Mouse (Mus musculus) left cerebral cortex, adult 11 months (tissue): Measurements from ENCODE around the gene Cmah.

Experiments used
- DNase-seq: peaks from one replicate; pipeline ENCODE4 v3.0.0; 2022; ENCODE audit warnings: low spot score

Gene Cmah

DNA sequence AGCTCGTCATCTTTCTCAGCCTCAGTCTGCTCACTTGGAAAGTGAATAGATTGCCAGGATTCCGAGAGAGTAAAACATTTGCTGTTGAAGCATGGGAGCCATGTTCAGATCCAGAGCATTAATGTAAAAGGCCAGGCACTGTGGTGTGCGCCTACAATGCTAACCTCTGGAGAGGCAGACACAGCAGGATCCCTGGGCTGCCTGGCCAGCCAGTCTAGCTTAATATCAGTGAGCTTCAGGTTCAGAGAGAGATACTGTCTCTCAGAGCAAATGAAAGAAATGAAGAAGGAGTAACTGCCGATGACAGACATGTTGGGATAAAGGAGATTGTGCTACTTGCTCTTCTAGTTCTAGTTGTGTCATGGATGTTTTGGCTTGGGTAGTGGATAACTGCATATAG lies 91.6 kb downstream of the Cmah start:
- DNase-seq: no peak

DNA sequence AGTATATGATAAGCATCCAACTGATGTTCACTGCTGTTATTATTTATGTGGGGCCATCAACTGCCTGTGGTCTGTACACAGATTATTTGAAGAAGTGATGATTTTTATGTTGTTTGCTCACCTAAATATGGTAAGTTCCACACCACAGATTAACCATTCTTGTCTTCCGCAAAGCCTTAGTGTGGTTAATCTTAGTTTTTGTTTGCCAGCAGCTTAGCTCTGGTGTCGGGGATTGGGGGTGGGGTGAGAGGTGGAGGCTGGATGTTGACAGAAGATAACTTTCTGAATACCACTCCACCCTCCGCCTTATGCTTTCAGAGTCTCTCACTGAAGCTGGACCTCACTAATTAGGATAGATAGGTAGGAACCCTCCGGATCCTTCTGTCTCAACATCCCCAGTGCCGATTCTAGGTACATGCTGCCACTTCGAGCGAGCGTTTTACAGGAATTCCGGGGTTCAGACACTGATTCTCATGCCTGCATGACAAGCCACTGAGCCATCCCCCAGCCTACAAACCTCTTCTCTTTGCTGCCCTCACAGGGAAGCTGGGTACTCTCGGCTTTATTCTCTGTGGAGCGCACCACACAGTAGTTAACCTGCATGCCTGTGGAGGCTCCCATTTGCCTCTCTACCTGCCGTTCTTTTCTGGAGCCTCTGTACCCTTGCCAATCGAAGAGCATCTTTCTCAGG lies 92.5 kb downstream of the Cmah start:
- DNase-seq: no peak

DNA sequence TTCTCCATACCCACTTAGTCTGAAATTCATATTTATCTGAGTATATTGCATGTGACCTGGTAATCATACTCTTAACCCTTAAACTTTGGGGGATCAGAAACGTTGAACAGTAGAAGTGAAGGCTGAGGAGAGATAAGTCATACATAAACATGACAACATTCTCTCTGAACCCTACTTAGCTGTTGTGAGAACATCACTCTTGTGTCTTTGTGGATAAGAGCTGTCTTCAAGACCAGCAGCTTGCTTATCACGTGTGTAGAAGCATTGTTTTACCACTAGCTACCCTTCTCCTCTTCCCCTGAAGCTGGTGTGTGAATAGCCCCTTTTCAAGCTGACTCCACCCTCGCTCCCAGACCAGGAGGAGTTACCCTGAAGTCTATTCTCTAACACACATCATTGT lies 94.8 kb downstream of the Cmah start:
- DNase-seq: no peak

DNA sequence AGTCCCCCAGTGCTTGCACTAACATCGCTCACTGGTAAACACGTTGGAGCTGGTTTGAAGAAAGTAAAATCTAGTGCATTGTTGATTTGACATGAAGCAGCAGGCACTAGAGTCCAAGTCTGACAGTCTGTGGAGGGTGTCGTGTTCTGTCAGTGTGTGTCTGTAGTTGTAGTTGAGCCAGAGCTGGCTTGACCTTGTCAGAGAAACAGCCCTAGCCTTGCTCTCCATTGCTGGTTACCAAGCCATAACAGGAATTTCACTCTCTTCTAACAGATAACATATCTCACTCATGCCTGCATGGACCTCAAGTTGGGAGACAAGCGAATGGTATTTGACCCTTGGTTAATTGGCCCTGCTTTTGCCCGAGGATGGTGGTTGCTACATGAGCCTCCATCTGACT lies 103.0 kb downstream of the Cmah start:
- no peak for DNase-seq

DNA sequence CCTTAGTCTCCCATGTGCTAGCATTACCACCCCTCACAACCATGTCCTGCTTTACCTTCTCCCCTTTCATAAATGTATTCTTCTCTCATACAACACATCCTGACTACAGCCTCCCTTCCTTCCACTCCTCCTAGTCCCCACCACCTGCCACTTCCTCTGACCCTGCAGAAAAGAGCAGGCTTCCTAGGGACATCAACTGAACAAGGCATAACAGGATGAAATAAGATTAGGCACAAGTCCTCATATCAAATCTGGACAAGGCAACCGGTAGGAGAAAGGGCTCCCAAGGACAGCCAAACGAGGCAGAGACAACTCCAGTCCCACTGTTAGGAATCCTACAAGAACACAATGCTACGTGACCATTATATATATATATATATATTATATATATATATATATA lies 104.4 kb downstream of the Cmah start:
- DNase-seq: no peak

DNA sequence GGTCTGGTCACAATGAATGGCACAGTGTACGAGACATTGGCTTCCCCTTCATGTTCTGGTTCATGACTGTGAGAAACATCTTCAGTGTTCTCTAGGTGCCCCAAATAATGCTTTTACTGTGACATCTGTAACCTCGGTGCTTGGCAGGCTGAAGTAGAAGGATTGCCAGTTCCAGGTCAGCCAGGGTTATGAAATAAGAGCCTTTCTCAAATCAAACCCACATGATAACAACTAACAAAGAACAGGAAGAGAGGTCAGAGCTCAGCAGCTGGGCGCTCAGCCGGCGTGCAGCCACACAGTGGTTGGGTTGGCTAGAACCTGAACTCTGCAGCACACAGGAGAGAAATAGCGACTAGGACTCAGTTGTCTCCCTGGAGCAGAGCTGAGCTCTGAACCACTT lies 115.1 kb downstream of the Cmah start:
- no peak for DNase-seq

DNA sequence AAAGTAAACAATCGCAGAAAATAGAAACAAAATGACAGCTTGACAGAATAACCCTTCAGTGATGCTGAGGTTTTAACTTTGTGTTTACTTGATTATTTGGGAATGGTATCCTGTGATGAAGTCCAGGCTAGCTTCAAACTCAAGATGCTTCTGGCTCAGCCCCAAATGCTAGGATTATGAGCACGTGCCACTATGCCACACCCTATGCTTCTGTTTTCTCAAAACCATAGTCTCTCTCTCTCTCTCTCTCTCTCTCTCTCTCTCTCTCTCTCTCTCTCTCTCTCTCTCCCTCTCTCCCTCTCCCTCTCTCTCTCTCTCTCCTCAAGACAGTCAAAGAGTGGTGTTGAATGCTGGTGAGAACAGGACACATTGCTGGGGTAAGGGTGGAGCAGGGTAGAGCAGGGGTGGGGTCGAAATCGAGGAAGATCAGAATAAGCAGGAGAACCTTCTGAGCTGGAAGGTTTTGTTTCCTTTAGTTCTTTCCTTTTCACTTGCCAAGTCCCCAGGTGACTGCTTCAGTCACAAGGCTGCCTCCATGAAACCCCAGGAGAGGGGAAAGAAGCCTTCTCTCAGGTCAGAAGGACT lies 116.7 kb downstream of the Cmah start:
- DNase-seq: no peak

DNA sequence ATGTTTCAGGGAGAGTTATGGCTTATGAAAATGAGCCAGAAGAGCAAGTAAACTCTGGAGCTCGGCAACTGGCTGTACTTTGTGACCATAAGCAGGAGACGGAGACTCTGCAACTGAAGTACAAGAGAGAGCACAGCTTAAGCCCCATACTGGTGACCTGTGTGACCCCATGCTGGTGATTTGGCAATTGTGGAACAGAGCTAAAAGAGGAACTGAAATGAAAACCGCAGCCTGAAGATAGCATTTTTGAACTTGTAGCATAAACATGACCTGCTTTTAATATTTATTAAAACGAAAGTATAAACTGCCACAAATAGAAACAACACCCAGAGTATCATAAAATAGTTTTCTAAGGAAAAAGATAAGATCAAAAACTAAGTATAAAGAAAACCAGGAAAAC lies 117.5 kb downstream of the Cmah start:
- DNase-seq: no peak

DNA sequence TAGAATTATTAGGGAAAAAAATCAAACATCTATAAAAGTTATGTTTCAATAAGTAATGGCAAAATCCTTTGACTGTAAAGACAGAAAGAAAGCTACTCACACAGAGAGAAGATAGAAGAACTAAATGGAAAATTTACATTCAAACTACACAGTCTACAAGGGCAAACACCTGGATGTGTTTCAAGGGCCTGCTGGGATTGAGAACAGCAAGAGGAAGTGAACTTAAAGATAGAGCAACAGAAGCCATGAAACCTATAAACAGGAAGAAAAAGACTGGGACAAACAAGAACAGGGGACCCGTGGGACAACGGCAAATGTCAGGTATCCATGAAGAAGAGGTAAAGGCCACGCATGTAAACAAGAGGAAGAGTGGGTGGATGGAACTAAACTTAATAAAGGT lies 118.0 kb downstream of the Cmah start:
- no peak for DNase-seq

DNA sequence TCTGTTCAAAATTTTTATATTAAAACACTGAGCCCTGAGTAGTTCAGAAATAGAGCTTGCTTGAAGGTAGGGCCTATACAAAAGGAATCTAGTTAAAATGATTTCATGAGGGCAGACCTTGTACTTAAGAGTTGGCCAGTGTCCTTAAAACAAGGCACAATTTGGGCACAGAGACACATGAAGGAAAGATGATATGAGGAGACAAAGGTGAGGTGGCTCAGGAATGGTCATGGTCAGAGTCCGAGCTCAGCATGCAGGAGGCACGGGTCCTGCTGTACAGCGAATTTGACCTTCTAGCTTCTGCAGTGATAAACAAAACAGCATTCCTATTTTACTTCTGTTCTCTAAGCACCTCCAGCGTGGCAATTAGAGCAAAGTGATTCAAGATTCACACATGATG lies 118.9 kb downstream of the Cmah start:
- DNase-seq: no peak

DNA sequence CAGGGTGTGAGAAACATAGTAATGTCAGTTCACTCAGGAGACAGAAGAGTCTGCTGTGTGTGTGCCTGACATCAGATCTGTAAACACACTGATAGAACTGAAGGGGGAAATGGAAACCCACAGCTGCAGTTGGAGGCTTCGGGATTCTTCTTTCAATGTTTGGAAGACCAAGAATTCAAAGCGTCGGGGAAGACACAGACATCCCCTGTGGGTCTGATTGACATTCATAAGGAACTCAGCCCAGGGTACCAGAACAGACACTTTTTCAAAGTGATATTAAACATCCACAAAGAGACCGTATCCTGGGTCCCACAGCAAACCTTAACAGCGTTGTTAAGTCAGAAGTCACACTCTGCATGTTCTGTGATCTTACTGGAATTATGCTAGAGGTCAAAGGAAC lies 119.8 kb downstream of the Cmah start:
- DNase-seq: no peak

DNA sequence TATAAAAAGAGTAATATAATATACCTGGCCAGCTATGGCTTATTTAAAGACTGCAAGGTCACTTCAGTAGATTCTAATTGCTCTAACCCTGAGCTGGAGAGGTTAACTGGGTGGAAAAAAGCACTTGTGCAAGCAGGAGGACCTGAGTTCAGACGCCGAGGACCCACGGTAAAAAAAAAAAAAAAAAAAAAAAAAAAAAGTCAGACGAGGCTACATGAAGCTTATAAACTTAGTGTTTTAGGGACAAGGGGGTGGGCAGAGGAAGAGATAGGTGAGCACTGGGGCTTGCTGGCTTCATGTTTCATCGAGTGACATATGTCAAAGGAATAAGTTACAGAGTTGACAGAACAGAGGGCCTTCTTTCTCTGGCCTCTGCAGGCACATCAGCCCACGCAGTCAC lies 121.4 kb downstream of the Cmah start:
- no peak for DNase-seq

DNA sequence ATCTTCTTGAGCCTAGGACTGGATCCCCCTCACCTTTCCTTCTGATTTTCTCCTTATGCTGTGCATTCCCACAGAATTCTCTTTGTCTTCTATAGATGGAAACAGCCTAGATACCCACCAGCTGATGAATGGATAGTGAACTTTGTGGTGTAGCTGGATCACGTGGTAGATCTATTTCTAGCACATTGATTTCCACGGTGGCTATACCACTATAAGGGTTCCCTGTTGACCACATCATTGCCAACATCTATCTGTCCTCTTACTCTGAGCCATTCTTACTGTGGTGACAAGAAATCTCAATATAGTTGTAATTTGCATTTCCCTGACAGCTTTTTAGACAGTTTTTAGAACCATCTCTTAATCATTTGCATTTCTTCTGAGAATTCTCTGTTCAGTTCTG lies 124.3 kb downstream of the Cmah start:
- DNase-seq: no peak

DNA sequence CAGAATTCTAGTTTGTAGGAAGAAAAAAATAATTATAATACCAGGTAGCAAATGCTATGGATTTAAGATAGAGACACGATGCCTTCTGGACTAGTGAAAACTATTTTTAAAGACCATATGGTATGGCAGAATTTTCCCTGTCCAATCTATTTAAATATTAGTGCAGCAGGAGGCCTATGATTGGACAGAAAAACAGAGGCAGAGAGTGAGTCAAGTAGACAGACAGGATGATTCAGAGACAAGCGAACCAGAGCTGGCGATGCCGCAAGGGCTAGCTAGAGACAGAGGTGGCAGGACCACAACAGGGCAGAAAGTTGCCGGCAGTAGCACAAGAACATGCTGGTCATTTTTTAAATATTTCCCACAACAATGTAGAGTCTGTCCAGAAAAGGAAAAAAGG lies 126.5 kb downstream of the Cmah start:
- DNase-seq: no peak

DNA sequence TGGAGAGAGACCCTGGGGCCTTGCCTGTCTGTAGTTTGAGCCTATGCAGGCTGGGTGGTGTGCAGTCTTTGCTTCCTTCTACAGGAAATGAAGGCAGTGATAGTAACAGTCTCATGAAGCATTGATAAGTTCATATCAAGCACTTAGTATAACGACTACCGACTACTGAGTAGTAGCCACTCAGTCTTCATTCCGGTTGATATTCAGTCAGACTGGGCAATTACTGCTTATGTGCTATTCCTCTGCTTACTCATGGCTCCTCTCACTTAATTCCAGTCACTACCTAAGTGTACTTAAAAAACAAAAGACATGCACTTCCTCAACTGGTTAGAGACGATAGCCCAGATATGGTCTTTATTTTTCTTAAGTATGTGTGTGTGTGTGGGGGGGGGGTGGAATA lies 129.2 kb downstream of the Cmah start:
- no peak for DNase-seq

DNA sequence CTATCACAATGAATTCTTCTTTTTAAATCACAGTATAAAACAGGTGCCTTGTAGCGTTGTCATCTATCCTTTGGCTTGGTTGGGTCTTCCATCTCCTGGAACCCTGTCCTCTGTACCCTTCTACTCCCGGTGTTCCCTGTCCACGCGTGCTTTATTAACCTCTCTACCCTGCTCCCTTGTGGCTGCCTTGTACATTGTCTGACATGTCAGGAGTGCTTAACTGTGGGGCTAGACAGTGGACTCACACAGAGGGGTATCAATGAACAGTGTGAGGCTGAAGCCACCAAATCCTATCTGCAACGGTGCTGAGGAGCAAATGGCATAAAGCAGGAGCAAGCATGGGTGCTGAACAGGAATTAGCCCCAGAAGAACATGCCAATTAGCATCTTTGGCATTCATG lies 133.3 kb downstream of the Cmah start:
- no peak for DNase-seq

DNA sequence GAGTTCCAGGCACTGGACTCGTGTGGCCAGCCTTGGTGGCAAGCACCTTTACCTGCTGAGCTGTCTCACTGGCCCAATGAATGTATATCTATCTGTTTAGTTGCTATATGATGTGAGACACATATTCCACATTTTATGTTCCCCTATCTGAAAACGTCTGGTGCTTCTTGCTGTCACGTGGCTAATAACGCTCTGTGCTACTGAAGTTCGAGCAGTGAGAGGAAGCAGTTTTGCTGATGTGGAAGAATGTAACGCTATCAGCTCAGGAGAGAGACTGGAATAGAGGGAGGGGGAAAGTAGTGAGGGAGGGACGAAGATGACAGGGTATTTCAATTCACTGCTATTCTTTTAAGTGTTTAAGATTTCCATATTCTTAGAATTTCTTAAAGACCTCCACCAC lies 136.6 kb downstream of the Cmah start:
- DNase-seq: no peak

DNA sequence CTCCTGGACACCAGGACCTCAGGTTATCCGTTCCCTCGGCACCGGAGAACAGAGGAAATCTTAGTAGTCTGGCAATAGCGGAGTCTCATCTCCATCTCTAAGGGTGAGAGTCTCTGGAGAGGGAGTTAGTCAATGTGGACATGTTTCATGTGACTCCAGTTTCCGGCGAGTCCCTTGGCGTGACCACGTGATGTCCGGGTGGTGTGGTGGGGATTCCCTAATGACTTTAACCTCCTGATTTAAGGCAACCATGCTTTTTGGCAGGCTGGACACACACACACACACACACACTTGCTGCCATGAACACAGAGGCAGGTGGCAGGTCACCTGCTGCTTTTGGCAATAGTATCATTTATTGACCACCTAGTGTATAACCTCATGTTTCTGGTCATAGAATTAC lies 138.8 kb downstream of the Cmah start:
- DNase-seq: no peak

DNA sequence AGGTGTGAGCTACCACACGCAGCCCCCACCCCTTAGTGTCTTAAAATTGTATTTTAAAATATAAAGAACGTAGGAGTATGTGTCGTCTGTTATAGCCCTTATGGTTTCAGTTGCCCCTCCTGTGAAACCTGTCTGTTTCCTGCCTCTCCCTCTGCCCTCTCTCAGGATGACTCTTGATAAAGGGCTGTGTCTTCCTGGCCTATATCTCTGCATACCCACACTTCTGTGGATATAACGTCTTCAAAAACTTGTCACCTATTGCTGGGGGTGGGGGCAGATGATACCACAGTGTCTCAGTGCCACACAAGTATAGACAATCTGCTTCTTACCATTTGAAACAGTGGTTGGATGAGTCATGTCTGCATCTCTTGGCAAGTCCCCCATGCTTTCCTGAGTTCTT lies 140.6 kb downstream of the Cmah start:
- no peak for DNase-seq

DNA sequence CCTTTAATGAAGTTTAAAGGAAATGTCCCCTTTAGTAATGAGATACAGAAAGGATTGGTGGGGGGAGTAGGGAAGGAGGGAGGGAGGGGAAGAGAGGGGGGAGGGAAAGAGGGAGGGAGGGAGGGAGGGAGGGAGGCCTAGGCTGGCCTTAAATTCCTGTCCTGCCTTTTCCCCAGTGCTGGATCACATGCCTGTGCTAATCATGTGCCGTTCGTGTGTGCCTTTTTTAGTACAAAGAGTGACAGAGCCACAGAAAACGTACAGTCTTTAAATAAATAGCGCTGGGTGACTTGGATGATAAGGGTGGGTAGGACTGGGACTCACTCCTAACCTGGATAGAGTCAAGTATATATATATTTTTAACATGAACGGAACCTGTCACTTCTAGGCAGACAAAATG lies 150.4 kb downstream of the Cmah start:
- no peak for DNase-seq

DNA sequence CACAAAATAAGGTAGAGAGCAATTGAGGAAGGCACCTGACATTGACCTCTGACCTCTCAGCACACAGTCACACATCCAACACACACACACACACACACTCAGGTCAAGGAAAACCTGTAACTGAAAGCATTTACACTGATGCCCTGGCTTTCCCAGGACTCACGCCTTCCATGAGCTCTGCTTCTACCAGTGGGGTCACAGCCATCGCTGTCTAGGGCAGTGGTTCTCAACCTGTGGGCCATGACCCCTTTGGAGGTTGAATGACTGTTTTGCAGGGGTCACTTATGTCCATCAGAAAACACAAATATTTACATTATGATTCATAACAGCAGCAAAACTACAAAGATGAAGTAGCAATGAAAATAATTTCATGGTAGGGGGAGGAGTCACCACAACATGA lies 152.3 kb downstream of the Cmah start:
- DNase-seq: no peak

DNA sequence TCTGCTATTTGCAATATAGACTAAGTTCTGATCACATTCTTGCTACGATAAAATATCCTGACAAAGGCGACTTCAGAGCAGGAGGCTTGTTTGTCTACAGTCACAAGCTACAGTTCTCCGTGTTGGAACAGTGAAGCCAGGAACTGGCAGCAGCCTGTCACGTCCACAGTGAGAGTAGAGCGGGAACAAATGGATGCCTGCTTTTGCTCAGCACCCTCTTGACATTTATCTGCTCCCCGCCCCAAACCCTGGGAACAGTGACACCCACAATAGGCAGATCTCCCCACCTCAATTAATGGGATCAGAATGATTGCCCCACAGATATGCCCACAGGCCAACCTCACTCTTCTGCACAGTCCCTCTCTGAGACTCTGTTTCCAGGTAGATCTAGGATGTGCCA lies 153.6 kb downstream of the Cmah start:
- DNase-seq: no peak

DNA sequence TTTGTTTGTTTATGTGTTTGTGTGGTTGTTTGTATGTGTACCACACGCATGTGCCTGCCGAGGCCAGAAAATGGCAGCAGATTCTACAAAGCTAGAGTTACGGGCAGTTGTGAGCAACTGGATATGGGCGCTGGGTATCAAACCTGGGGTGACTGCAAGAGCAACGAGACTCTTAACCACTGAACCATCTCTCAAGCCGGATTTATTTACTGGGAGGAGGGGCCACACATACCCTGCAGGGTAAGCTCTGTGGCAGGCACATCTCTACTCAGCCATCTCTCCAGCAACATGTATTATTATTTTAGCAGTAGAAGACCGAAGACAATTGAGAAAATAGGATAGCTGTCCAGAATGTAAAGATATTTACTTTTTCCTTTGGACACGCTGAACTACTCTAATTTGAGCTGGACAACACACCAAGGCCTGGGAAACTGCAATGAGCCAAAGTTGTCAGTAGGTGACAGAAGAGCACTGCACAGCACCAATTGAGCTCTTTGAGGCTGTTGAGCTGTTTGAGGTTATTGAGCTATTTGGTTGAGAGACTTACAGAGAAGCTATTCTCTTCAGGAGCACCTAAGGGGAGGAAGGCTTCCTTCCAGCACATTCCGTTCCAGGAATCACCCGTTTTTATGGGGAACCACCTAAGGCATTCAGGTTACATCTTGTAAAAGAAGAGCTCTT lies 154.6 kb downstream of the Cmah start:
- peak; percentile 35 for DNase-seq

DNA sequence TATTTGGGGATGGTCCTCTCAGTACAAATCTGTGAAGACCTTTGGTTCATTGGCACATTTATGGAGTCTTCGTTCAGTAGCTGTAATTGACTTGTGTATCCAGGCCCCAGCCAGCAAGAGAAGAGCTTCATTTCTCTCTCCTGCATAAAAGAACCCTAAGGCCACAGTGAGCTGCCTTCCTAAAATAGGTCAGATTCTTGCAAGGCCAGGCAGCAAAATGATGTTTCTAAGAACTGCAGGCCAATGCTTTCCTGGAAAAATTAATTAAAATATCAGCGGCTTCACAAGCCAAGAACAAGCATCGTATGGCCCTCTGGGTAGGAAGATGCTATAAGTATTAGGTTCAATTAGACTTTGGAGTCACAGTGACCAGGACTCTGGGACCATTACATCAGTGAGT lies 156.5 kb downstream of the Cmah start:
- DNase-seq: no peak
